Mouse (Mus musculus) myocyte (in vitro differentiated cells): ENCODE results near the gene Klb. TPM values are rescaled to one million over a fixed set of nuclear protein-coding genes. Genes with fewer than 3 reads are reported as not detected.
"Not testable (repeated sequence)": the region's sequence is repeated elsewhere in the genome, so short reads cannot be mapped to it uniquely, and the experiment has no call there.

Experiments used
- H3K27me3 ChIP-seq: one replicate; pipeline ENCODE4 v1.6.1; 2011; ENCODE audit not compliant: control insufficient read depth, insufficient read depth, insufficient read length
- H3K36me3 ChIP-seq: one replicate; pipeline ENCODE4 v1.6.1; 2011; ENCODE audit not compliant: control insufficient read depth, insufficient read depth
- H3K4me2 ChIP-seq: one replicate; pipeline ENCODE4 v1.6.1; 2011; ENCODE audit warnings: low read depth, control low read depth
- H3K4me3 ChIP-seq: one replicate; pipeline ENCODE4 v1.5.1; 2011; ENCODE audit warnings: mild to moderate bottlenecking, control low read depth, moderate library complexity
- H3K79me2 ChIP-seq: one replicate; pipeline ENCODE4 v1.6.1; 2011; ENCODE audit not compliant: control insufficient read depth, insufficient read depth
- H3ac ChIP-seq: one replicate; pipeline ENCODE4 v1.6.1; 2011; ENCODE audit not compliant: control insufficient read depth, insufficient read length
- CEBPB ChIP-seq: IDR thresholded peaks from 2 replicates; pipeline ENCODE4 v1.6.1; 2011; ENCODE audit warnings: mild to moderate bottlenecking, moderate library complexity; ENCODE audit not compliant: poor library complexity, insufficient read depth, severe bottlenecking
- E2F4 ChIP-seq: IDR thresholded peaks from one replicate; pipeline ENCODE4 v1.6.1; 2011; ENCODE audit warnings: mild to moderate bottlenecking, control low read depth, moderate library complexity; ENCODE audit not compliant: insufficient read depth
- MAX ChIP-seq: IDR thresholded peaks from one replicate; pipeline ENCODE4 v1.6.1; 2011; ENCODE audit warnings: low read depth, mild to moderate bottlenecking, control low read depth
- MYOD1 ChIP-seq, 3 experiments: IDR thresholded peaks; one replicate each; pipeline ENCODE4 v1.6.1; 2011; ENCODE audit warnings: control low read depth in 2 of 3, low read depth in 2 of 3, mild to moderate bottlenecking in 2 of 3, moderate library complexity in 1 of 3; ENCODE audit not compliant: insufficient read length in 2 of 3, control insufficient read depth in 1 of 3
- MYOG ChIP-seq, 3 experiments: IDR thresholded peaks; one replicate each; pipeline ENCODE4 v1.6.1; 2011; ENCODE audit warnings: control low read depth in 2 of 3, low read depth in 2 of 3, mild to moderate bottlenecking in 2 of 3; ENCODE audit not compliant: insufficient read length in 2 of 3, control insufficient read depth in 1 of 3, insufficient read depth in 1 of 3
- POLR2A ChIP-seq: IDR thresholded peaks from one replicate; pipeline ENCODE4 v1.6.1; 2011; ENCODE audit warnings: low read depth, mild to moderate bottlenecking, control low read depth, moderate library complexity; ENCODE audit not compliant: insufficient read length
- POLR2AphosphoS2 ChIP-seq: IDR thresholded peaks from one replicate; pipeline ENCODE4 v1.6.1; 2011; ENCODE audit warnings: low read depth, control low read depth; ENCODE audit not compliant: insufficient read length
- REST ChIP-seq: IDR thresholded peaks from one replicate; pipeline ENCODE4 v1.6.1; 2011; ENCODE audit warnings: mild to moderate bottlenecking, control low read depth, moderate library complexity; ENCODE audit not compliant: insufficient read depth, insufficient read length
- SRF ChIP-seq: IDR thresholded peaks from one replicate; pipeline ENCODE4 v1.6.1; 2011; ENCODE audit warnings: low read depth; ENCODE audit not compliant: control insufficient read depth, insufficient read length
- TCF12 ChIP-seq: IDR thresholded peaks from one replicate; pipeline ENCODE4 v1.6.1; 2011; ENCODE audit warnings: mild to moderate bottlenecking, control low read depth; ENCODE audit not compliant: poor library complexity, insufficient read depth, severe bottlenecking
- TCF3 ChIP-seq: IDR thresholded peaks from one replicate; pipeline ENCODE4 v1.6.1; 2011; ENCODE audit warnings: low read depth, control low read depth; ENCODE audit not compliant: insufficient read length
- USF1 ChIP-seq: IDR thresholded peaks from one replicate; pipeline ENCODE4 v1.6.1; 2011; ENCODE audit warnings: low read depth, mild to moderate bottlenecking, control low read depth, moderate library complexity
- polyA plus RNA-seq: library from polyadenylated mRNA; unstranded; fragments of >200 nt; fragmentation: generic; extraction: Trizol; gene quantifications from one replicate; pipeline ENCODE4 v1.2.1, GENCODE M21; 2012; ENCODE audit warnings: missing spikeins

Gene Klb
- 0.01 TPM for polyA plus RNA-seq

- no peak within 1 kb of the TSS for H3ac ChIP-seq
- H3K4me2 ChIP-seq: no peak within 1 kb of the TSS
- H3K79me2 ChIP-seq: no peaks in the 10 kb centered on the region
- H3K27me3 ChIP-seq: peaks cover 28% of the 10 kb centered on the region
- H3K4me3 ChIP-seq: no peak within 1 kb of the TSS
- H3K36me3 ChIP-seq: no peaks in the 10 kb centered on the region
- TF ChIP-seq MAX (no peak), TCF12 (no peak), MYOG (IDR thresholded peaks at IDR 0.05; ENCODE audit: control insufficient read depth in 1 of 3, insufficient read depth in 1 of 3, insufficient read length in 2 of 3, low read depth in 2 of 3) (no peak), TCF3 (no peak), POLR2A (no peak), REST (no peak)
Measured at GRCm38 (mm10) chr5:65348168-65348567, at the start of gene Klb. Gene Klb (plus strand): TSS chr5:65348314.

DNA sequence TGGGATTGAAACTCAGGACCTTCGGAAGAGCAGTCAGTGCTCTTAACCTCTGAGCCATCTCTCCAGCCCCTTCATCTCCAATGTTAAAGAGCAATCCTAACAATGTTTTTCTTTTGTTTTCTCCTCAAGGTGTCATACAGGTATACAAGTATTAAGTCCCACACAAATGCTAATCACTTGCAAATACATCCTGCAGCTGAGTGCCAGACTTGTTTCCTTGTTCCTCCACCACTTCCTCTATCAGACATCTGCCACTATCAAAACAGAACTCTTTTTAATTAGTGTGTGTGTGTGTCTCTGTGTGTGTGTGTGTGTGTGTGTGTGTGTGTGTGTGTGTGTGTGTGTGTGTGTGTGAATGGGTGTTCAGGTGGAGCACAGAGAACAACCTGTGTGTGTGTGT lies 48.5 kb upstream of the Klb start:
- not testable (repeated sequence) for H3K4me3 ChIP-seq, H3ac ChIP-seq, H3K36me3 ChIP-seq, H3K4me2 ChIP-seq, H3K79me2 ChIP-seq, H3K27me3 ChIP-seq

DNA sequence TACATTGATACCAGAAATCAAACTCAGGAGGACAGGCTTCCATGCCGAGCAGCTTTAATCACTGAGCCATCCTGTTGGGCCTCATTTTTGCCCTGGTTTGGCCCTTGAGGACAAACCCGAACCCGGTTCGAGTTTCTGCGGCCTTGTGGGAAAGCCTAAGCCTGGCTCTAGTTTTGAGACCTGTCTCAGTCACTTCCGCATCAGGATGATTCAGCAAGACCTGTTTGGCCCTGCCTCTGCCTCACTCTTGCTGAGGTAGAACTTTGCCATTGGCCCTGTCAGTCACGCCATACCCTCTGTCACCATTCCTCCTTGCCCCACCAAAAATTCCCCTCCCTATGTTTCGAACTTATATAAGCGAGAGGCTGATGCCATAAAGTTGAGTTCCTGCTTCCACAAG lies 48.0 kb upstream of the Klb start:
- Histone ChIP-seq H3K4me3 (no peak overlapping the region), H3K36me3 (peaks cover 5% of the 10 kb centered on the region), H3K79me2 (no peaks in the 10 kb centered on the region), H3ac (no peak overlapping the region), H3K27me3 (no peaks in the 10 kb centered on the region), H3K4me2 (no peak overlapping the region)
- TF ChIP-seq MYOG (IDR thresholded peaks at IDR 0.05; ENCODE audit: control insufficient read depth in 1 of 3, insufficient read depth in 1 of 3, insufficient read length in 2 of 3, low read depth in 2 of 3) (no peak), CEBPB (no peak), TCF12 (no peak), POLR2AphosphoS2 (no peak), MYOD1 (IDR thresholded peaks at IDR 0.05; ENCODE audit: control insufficient read depth in 1 of 3, insufficient read length in 2 of 3, low read depth in 2 of 3) (no peak), SRF (no peak), E2F4 (no peak), TCF3 (no peak), POLR2A (no peak), REST (no peak), MAX (no peak), USF1 (no peak)

DNA sequence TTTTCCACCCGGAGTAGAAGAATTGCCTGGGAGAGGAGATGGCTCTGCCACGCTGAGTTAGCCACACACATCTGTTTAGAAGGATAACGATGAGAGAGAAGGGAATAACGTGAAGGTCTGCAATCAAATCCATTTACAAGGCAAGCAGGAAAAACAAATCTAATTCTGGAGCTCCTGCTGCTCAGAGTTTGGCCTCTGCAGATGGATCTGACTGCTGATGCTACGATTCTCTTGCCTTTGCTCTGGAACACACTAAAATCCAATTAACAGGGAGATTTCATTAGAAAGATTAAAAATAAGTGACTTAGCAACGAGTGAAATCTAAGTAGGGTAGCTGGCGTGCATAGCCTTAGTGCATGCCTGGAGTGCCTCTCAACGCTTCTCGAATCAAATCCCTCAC lies 42.6 kb upstream of the Klb start:
- Histone ChIP-seq H3K79me2 (no peaks in the 10 kb centered on the region), H3ac (no peak overlapping the region), H3K4me2 (no peak overlapping the region), H3K27me3 (no peaks in the 10 kb centered on the region), H3K36me3 (peaks cover 15% of the 10 kb centered on the region), H3K4me3 (no peak overlapping the region)
- no peak for TF ChIP-seq MYOD1 (IDR thresholded peaks at IDR 0.05; ENCODE audit: control insufficient read depth in 1 of 3, insufficient read length in 2 of 3, low read depth in 2 of 3)
- no peak for TF ChIP-seq CEBPB
- TF ChIP-seq USF1: no peak
- no peak for TF ChIP-seq SRF
- no peak for TF ChIP-seq MYOG (IDR thresholded peaks at IDR 0.05; ENCODE audit: control insufficient read depth in 1 of 3, insufficient read depth in 1 of 3, insufficient read length in 2 of 3, low read depth in 2 of 3)
- TF ChIP-seq TCF3: no peak
- no peak for TF ChIP-seq E2F4
- TF ChIP-seq TCF12: no peak
- no peak for TF ChIP-seq POLR2A
- no peak for TF ChIP-seq POLR2AphosphoS2
- no peak for TF ChIP-seq REST
- TF ChIP-seq MAX: no peak

- H3K79me2 ChIP-seq: no peaks in the 10 kb centered on the region
- H3K4me2 ChIP-seq: no peak overlapping the region
- H3K36me3 ChIP-seq: peaks cover 9% of the 10 kb centered on the region
- no peaks in the 10 kb centered on the region for H3K27me3 ChIP-seq
- H3ac ChIP-seq: no peak overlapping the region
- H3K4me3 ChIP-seq: no peak overlapping the region
- TF ChIP-seq POLR2A: no peak
- TF ChIP-seq CEBPB: no peak
- no peak for TF ChIP-seq MYOD1 (IDR thresholded peaks at IDR 0.05; ENCODE audit: control insufficient read depth in 1 of 3, insufficient read length in 2 of 3, low read depth in 2 of 3)
- no peak for TF ChIP-seq E2F4
Measured at GRCm38 (mm10) chr5:65308208-65308607, 39.9 kb upstream of the Klb start.

GRCm38 (mm10) chr5:65308866-65309265 lies 39.2 kb upstream of the Klb start:
- H3K36me3 ChIP-seq: peaks cover 9% of the 10 kb centered on the region

More at GRCm38 (mm10) chr5:65308866-65309265, 39.2 kb upstream of the Klb start:
- H3K79me2 ChIP-seq: no peaks in the 10 kb centered on the region
- H3K4me2 ChIP-seq: no peak overlapping the region
- TF ChIP-seq USF1 (no peak), CEBPB (no peak), SRF (no peak), TCF3 (no peak), MYOD1 (IDR thresholded peaks at IDR 0.05; ENCODE audit: control insufficient read depth in 1 of 3, insufficient read length in 2 of 3, low read depth in 2 of 3) (no peak), E2F4 (no peak), MYOG (IDR thresholded peaks at IDR 0.05; ENCODE audit: control insufficient read depth in 1 of 3, insufficient read depth in 1 of 3, insufficient read length in 2 of 3, low read depth in 2 of 3) (no peak), REST (no peak), POLR2A (no peak), TCF12 (no peak), POLR2AphosphoS2 (no peak), MAX (no peak)
- no peak overlapping the region for H3K4me3 ChIP-seq
- no peaks in the 10 kb centered on the region for H3K27me3 ChIP-seq
- H3ac ChIP-seq: no peak overlapping the region
